Mouse (Mus musculus) common myeloid progenitor, adult 5-6 weeks (primary cell): ENCODE measurements around the gene Serpinf2. TPM values are rescaled to one million over a fixed set of nuclear protein-coding genes. Genes with fewer than 3 reads are reported as not detected.

Source experiments
- ATAC-seq: replicated peaks from 2 replicates; pipeline ENCODE4 v1.8.0; 2016; ENCODE audit warnings: low read depth, mild to moderate bottlenecking, moderate TSS enrichment, inconsistent platforms; ENCODE audit not compliant: poor library complexity, severe bottlenecking
- total RNA-seq: library from RNA; stranded (forward); fragments of 200-1000, 187-1606 nt; gene quantifications from 2 replicates; pipeline ENCODE4 v1.2.3, GENCODE M21; 2017

Gene Serpinf2
- 0.32 TPM in 1 of 2 replicates, not detected in the other for total RNA-seq

DNA sequence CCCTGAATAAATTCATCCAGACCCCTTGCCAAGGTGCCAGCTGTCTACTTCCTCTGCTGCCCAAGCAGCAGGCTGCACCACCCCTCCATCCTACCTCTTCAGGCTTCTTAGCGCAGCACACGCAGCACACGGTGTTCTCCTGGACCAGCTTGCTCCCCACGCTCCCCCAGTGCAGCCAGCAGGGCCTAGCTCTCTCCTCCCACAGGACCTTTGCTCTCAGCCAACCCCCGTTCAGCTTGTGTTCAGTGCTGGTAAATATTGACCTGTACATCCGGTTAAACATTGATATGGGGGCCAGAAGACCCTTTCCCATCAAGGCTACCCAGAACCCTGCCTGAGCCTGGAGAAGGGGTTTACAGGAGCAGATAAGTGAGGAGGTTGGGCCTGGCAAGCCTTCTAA, at the start of gene Serpinf2:
Gene Serpinf2 (minus strand): TSS at position 229 of the 400 bp plus-strand sequence.
- ATAC-seq, result no peak

DNA sequence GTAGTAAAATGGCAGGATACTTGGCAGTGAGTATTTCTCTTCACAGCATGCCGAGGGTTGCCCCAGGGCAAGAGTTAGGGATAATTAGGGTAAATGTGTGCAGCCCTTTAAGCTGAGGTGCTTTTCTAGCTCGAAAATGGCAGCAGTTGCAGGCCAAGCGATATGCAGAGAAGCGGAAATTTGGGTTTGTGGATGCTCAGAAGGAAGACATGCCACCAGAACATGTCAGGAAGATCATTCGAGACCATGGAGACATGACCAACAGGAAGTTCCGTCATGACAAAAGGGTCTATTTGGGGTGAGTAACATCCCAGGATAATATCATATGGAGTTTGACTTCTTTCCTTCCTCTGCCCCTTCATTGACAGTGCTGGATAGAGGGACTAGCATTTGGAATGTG, 48.1 kb upstream of the Serpinf2 start:
- no peak for ATAC-seq

DNA sequence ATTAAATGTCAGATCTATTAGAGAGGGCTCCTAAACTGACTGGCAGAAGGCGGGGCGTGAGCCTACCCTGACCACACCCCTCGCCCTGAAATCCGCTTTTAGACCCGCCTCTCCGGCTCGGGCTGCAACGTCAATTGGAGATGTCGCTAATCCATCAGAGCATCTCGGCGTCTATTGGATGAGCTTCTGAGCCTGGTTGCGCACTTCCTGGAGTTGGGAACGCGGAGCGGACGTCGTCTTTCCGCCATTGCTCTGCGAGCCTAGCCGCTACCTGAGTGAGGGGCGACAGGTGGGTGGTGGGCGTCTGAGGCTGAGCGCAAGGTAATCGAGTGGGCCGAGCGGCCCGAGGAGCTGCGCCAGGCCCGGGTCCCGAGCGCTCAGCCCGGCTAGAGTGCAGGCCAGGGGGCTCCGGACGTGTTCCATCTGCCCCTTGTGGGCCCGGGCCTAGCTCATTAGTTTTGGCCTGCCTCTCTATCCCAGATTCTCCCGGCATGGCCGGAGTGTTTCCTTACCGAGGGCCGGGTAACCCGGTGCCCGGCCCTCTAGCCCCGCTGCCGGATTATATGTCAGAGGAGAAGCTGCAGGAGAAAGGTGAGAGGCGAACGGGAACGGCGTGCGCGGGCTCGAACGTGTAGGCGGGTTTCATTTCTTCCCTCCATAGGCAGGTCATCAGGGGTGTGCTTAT, 47.4 kb upstream of the Serpinf2 start, which contains the start of gene Prpf8:
Gene Prpf8 (plus strand): TSS at position 216 of the 685 bp plus-strand sequence.
- ATAC-seq, result peak; percentile 100

DNA sequence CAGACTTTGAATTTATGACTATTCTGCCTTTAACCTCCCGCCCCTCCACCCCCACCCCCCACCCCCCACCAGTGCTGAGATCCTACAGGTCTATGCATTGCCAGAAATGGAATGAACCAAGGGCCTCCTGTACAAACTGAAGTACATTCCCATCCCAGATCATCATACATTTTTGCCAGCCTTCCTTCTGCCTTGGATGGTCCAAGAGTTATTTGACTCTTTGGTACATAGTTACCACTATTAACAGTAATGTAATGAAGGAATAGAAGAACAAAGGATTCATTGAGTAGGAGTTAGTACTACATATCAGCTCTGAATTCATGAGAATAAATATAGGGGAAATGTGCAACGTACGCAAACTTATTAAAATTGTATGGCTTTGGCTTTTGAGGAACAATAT, 46.8 kb upstream of the Serpinf2 start:
- no peak for ATAC-seq

DNA sequence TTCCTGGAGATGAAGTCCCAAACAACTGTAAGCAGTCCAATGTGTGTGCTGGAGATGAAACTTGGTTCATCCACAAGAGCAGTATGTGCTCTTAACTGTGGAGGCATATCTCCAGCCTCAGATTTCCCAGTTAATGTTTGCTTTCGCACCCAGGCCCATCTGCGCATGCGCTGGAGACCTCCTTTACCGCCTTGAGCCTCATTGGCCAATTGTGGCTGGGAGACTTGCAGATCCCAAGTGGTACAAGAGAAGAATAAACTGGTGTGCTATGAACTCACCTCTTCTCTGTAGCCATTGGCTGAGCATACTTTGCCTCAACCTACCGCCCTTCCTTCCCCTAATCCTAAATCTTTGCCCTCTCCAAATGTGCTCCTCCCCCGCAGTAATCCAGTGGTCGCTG, 34.0 kb upstream of the Serpinf2 start:
- ATAC-seq, result no peak

DNA sequence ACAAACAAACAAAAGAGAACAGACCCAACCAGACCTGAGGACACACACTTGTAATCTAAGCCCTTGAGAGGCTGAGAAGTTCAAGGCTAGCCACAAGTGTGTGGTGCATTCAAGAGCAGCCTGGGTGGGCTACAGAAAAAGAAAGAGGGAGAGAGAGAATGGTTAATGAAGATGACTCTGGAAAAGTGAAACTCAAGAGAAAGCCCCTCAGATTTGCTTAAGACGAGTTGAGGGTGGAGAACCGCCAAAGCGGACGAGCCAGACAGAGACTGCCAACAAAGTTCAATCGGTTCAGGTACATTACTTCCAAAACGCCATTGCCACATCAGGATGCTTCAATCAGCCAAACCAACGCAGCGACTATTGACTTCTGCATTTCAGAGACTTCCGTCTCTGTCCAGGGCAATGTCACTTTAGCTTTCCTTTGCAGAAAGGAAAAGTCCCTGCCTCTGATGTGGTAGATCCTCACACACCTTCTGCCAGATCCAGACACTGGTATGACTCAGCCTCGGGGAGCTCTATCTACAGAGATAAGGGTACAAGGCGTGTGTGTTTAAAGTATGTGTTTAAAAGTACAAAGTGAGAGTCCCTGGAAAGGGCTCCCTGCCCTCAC, 33.2 kb upstream of the Serpinf2 start:
- 0 out of 2 replicates have a peak, but pooled peaks have one; percentile 4 for ATAC-seq

DNA sequence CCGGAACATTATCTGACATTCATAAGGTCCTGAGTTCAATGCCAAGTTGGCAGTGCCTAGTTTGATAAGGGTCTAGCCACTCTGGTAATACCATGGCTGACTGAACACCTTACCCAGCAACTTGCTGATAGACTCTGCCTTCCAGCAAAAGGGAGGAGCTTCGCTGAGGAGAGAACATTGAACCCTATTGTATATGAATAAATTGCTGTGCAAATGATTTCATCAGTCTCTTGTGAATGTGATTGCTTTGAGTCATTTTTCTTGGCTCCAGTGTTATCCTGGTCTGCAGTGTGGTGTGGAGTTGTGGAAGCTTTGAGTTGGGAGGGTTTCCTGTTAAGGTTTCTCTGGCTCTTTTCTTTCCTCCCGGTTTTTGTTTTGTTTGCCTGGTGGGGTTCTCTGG, 31.3 kb upstream of the Serpinf2 start:
- ATAC-seq, result no peak

DNA sequence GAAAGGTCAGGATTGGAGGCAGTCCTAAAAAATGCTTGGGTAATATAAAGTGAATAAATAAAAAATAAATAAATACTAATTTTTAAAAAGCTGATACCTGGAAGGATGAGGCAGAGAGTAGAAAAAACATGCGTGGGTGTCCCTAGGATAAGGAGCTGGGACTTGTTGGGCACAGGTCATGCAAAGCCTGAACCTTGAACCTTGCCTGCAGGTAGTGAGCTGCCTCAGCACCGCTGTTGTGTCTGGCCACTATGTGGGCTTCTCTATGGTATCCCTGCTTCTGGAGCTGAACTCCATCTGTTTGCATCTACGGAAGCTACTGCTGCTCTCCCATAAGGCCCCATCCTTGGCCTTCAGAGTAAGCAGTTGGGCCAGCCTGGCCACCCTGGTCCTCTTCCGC, 29.9 kb upstream of the Serpinf2 start:
- ATAC-seq, result no peak

DNA sequence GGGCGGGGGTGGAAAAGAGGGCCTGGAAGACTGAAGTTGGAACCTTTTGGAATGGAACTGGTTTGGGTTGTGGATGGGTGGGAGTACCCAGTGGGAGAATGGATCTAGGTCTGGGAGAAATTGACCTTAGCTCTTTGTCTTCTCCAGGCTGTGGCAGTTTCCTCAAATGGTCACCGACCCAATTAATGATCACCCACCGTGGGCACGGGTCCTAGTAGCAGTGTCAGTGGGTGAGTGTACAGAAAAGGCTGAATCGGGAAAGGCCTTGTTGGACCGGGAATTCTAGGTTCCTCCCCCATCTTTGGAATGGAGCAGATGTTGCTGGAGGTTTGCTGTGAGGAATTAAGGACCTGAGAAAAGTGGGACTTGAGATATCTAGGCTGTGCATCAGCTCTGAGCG, 29.0 kb upstream of the Serpinf2 start:
- no peak for ATAC-seq

DNA sequence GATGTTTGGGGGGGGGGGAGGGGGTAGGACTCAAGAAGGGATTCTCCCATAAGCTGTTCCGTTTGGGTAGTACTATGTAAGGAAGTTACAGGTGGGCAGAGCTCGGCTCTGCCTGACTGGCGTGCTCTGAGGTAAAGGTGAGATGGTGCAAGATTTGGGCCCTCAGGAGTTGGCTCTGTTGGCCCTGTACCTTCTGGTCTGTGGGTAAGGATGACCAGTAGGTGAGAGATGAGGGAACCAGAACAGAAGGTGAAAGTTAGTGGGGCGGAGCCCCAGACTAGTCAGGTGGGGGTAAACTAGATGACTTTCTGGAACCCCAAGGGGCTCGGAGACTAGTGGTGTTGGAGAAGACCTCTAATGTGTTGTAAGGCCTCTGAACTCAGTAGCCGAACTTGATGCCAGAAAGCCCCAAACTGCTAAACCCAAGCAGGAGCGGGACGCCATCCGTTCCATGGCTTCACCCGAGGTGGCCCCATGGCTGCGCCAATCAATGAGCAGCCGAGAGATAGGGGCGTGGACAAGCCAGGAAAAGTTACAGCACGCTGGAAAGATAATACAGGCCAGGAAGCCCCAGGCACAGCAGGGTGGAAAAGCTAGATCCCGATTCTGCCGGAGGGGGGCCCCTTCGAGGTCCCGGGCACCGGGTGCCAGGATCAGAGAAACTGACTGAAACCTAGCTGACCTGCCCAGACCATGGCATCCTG, 28.3 kb upstream of the Serpinf2 start:
- peak; percentile 73 for ATAC-seq

DNA sequence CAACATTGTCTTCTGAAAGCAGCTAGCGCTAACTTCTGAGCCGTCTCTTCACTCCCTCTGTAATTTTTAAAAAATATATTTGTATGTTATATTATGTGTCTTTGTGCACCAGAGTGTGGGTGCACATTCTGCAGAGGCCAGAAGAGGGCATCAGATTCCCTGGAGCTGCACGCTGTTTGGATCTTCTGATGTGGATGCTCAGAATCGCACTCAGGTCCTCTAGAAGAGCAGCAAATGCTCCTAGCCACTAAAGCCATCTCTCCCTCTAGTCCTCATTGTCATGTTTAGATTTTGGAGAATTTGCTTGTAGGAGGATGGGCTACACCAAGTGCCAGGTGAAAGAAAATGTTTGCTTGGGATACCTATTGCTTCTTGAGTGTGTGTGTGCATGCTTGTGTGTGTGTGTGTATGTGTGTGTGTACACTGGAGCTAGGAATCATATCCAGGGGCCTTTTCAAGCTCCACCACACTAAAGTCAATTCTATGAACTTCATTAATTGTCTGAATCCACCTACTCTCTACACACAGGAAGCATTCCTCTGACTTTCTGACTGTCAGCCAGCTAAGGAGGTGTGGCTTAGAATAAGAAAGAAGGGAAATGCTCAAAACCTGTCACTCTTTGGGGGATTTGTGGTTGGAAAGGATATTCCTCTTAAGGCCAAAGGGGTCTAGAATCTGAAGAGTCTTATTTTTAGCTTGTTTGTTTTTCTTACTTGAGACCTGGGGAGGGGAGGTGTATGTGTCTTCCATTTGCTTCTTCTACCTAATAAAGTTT, 27.5 kb upstream of the Serpinf2 start:
- no peak for ATAC-seq

DNA sequence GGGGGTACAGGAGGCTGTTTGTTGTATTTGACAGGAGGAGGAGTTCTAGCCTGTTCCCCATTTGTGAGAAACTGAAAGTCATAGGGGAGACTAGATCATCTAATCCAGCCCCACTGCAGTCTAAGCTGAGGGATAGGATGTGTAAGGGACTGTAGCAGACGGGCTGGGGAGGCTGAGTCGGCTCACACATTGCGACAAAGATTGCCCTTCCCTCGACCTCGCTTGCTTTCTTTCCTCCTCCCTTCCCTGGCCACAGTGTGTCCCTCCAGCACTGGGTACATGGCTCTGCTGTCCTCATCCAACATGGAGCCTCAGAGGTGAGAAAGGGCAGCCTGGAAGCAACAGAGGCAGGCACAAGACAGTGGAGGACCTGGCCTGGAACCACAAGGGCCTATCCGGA, 25.7 kb upstream of the Serpinf2 start:
- no peak for ATAC-seq

DNA sequence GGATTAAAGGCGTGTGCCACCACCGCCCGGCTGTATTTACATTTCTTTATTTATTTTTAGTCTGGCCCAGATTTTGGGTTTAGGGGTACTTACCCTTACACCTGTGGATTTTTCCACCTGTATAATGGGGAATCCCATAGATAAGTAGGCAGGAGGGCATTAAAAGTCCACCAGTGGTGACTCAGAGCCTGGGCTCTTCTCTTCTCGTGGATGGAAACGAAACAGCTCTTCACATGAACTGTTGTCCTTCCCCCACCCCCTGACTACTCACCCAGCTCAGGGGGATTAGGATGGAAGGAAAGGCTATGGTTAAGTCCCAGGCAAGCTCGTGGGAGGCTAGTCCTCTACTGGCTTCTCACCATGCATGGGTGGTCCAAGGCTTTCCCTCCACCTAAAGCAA, 25.0 kb upstream of the Serpinf2 start:
- ATAC-seq, result no peak

DNA sequence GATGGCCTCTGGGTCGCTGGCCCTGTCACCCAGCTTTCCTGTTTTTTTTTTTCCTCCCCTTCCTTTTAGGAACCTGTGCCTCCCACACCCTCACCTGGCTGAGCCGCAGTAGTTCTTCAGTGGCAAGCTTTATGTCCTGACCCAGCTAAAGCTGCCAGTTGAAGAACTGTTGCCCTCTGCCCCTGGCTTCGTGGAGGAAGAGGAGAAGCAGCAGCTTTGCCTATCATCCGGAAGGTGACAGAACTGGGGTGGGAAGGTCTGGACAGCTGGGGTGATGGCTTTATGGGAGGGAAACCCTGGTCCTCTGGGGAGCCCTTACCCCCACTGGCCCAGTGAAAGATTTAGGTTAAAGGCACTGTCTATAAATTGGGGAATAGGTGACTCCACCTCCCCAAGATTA, 24.2 kb upstream of the Serpinf2 start:
- no peak for ATAC-seq

DNA sequence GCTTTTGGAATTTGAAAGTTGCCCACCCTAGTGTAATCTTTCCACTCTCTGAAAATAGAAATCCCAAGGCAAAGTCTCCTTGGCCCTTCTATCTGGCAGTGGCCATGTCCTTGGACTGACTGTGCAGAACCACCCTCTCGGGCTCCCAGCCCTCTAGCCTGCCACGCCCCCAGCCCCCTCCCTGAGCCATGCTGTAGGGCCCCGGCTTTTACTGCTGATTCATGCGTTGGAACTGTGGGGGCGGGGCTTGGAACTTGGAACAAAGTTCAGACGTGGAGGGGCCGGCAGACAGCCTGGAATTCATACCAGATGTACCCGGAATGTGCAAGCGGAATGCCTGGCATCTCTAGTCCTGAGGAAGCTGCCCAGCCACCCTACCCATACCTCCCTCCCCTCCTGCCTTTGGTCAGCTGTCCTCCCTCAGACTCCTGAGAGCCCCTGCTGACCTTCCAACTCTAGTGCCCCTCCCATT, 23.5 kb upstream of the Serpinf2 start:
- ATAC-seq, result no peak

DNA sequence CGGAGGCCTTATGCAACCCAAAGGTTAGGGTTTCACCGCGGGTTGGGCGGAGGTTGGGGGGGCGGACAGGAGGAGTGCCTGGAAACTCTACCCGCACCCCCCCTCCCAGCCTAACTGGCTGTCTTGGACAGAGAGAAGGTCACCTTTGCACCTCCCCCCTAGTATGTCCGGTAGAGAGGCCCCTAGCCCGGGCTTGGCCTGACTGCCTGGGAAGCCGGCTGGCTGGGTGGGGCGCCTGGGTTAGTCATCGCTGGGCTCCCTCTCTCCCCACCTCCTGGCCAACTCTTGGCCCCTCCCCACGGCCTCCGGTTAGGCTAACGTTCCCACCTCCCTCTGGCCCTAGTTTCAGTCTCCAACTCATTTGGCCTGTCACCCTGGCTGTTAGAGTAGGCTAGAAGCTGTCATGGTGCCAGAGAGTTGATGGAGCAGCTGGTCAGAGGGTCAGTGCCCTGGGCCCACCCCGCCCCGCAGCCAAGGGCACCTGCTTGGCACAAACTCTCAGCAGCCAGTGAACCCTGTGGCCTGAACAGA, 22.9 kb upstream of the Serpinf2 start:
- ATAC-seq, result no peak

DNA sequence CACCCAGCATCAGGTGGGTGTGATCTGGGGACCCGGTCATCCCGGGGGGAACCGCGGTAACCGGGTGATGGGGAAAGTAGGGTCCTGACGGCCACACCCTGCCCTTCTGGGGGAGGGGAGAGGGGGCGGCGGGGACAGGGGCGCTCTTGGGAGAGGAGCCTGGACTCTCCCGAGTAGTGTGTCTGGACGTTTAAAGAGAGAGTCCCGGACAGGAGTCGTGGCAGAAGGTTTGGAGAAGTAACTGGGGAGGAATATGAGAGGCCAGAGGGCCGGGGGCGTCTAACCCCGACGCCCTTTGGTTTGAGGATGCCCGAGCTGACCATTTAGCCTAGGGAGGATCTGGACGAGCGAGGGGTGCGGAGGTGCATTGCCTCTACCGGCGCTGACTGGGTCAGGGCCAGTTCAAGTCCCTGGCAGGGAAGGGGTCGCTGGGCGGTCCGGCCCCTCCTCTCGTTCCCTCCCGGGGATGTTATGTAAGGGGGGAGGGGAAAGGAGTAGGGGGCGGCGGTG, 22.4 kb upstream of the Serpinf2 start:
- no peak for ATAC-seq

DNA sequence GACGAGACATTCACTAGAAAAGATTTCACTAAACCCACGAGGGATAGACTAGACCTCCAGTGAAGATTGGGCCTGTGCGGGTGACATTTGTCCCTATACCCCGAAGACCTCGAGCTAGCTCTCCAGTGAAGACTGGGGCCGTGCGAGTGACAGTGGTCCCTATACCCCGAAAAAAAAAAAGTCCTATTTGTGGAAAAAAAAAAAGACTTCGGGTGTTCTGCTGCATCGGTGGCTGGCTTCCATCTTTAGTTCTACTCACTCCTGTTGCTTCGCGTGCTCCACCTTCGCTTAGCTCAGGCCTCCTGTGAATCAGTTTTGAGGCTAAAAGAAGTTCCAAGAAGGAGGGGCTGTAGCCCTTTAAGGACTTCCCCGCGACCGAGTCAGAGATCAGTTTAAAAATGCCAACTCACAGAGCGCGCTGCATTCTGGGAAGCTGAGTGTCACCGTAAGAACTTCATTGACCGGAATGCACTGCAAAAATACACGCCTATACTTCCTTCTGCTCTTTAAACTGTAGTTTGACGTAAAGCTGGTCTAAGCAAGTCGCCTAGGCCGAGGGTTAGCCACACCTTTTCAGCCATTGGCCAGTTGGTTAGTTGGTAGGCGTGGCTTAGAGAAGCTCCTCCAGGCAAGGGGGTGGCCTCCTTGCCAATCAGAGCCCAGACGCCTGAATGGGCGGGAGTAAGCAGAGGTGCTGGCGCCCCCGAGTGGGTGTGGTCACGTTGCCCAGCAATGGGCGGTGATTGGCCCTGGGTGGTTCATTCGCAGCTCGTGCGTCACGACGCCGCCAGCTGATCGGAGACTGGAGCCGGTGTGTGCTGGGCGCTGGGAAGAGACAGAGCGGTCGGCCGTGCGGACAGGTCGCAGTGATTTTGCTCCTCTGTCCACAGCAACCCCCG, 21.7 kb upstream of the Serpinf2 start, which contains the start of gene Tlcd2:
Gene Tlcd2 (plus strand): TSS at position 872 of the 899 bp plus-strand sequence.
- peak; percentile 77 for ATAC-seq
